Mouse (Mus musculus) hindlimb bud, embryonic 11.5 days (tissue): ENCODE measurements around the gene Otud6a.
"Not testable (repeated sequence)": the region's sequence is repeated elsewhere in the genome, so short reads cannot be mapped to it uniquely, and the experiment has no call there.

ENCODE experiments used
- DNase-seq: peaks from one replicate; pipeline ENCODE4 v3.0.0-alpha.2; 2012; ENCODE audit warnings: low read depth, low spot score; ENCODE audit errors: extremely low spot score

Otud6a gene

DNA sequence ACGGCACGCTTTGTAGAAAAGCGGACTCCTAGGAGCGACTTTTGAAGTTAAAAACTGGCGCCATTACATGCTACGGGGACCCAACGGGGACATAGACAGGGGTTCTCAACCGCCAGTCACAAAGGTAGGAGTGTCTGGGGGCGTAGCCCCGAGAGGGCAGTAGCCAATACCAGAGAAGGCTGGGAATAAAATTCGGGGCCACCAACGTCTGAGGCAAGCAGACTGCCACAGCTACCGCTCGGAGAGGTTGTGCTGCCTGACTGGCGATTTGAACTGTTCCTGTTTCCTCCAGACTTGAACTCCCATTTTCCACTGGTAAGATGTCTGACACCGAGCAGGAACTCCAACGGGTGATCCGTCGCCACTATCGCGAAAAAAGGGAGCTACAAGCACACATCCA, at the start of gene Otud6a:
Gene Otud6a, plus strand, starts transcription at position 321 of the 400 bp plus-strand sequence.
- DNase-seq: no peak

DNA sequence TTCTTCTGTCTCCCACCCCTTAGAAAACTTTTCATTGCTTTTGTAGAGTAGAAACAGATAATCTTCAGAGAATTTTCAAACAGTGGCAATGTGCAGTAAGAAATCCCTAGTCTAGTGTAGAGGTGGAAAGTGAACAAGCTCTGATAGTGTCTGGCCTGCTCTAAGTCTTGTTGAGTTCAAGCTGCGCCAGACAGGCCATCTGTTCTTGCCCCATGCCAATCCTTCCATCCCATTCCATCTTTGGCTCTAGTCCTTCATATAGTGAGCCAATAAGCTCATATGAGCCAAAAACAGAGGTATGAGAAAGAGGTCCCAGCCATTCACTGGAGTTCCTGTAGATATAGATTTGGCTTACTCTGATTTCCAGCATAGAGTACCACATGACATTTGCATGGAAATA, 38.9 kb upstream of the Otud6a start:
- DNase-seq: no peak

DNA sequence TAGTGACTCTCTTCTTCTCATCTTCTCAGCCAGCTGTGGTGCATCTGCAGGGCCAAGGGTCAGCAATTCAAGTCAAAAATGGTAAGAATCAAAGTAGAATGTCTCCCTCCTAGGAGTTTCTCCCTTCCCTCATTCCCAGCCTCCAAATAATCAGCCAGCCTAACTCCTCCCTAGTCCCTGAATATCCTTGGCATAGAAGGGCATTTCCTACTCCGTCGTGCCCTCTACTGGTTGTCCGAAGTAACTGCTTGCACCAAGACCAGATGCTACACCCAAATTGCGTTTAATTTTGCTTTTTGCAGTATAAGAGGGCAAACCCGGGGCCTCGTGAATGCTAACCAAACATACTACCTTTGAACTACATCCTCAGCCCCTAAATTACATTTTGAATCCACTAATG, 36.5 kb upstream of the Otud6a start:
- DNase-seq: peak; percentile 8

GRCm38 (mm10) chrX:100394223-100394861, 34.5 kb upstream of the Otud6a start:
- DNase-seq: no peak

GRCm38 (mm10) chrX:100395026-100395425, 33.8 kb upstream of the Otud6a start:
- no peak for DNase-seq

DNA sequence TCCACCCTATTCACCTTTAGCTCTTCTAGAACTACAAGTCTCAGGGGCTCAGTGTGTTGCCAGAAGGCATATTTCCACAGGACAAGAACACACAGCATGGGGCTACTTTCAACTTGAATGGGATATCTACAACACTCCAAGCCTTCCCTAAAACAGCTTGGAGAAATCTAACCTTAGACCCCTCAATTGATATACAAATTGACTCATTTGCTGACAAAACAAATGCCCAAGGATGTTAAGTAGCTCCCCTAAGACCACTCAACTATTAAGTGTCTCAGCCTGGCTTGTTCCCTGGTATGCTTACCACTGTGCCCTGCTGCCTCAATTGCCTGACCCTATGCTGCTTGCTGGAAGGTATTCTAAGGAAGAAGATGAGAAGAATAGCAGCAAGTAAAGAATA, 27.9 kb upstream of the Otud6a start:
- DNase-seq: no peak

GRCm38 (mm10) chrX:100401657-100402056, 27.2 kb upstream of the Otud6a start:
- DNase-seq: no peak

DNA sequence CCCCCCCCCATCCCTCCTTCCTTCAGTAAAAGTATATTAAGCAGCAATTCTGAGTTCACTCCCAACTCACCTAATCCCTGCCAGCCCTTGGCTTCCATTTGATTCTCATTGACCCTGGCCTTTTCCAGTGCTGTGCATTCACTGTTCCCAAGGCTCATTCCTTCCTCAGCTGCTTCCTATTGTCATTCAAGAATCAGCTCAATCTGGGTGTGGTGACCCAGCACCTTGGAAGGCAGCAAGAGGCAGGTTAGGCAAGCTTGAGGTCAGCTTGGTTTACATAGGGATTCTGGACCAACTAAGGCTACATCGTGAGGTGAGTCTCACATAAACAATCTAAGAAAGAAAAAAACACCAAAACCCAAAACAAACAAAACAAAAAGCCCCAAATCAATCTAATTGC, 19.6 kb upstream of the Otud6a start:
- DNase-seq: no peak

- DNase-seq: no peak
These were observed 3.5 kb downstream of the Otud6a start for GRCm38 (mm10) chrX:100432311-100432710.

- not testable (repeated sequence) for DNase-seq
These were observed 13.8 kb downstream of the Otud6a start, which contains the start of gene Awat2 for GRCm38 (mm10) chrX:100442617-100443016. Gene Awat2, minus strand, starts transcription at chrX:100442717.

DNA sequence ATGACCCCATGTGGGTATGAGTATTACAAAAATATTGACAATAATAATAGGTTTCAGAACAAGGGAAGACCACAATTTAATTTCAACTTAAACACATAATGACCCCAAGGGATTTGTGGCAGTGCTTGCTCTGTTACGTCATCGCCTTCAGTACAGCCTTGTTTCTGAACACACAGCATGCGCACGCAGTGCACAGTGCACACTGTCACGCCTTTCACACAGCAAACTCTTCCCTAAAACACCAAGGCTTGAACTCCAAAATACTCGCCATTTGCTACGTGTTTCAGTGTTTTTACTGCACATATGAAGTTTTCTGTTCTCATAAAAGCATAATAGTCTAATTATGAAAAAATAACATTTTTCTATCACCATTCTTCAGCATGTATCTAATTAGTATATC, 14.7 kb downstream of the Otud6a start:
- no peak for DNase-seq

- DNase-seq: no peak
These were observed 39.2 kb downstream of the Otud6a start for GRCm38 (mm10) chrX:100468047-100468446.

DNA sequence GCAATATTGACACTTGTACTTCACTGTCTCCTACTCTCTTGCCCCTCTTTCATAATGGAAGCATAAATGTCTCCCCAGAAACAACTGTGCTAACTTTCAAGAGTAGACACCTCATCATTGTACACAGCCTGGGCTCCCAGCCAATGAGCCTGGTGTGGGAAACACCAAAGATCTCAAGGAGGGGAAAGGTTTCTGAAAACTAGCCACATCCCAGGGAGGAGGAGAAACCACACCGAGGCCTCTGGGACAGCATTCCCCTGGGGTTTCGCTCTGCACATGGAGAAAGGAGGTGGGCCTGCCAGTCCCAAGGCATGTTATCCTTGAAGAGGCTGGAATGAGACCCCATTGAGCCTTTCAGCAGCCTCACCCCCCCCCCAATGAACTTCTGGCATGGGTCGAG, 41.3 kb downstream of the Otud6a start:
- no peak for DNase-seq

DNA sequence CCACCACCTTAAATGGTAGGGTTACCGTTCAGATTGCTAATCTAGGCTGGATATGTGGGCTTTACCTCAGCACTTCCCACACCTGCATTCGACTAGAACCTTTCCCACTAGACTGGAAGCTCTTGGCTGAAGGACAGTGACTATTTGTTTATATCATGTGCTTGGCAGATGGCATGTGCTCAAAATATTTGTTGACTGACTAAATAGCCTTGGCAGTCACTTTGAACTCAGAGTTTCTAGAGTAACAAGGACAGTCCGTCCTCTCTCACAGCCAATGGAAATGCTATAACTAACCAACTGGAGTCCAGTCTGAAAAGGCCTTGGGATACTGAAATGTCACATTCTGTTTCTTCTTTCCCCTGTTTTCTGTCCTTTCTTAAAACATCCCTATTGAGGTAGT, 42.7 kb downstream of the Otud6a start:
- DNase-seq: no peak

DNA sequence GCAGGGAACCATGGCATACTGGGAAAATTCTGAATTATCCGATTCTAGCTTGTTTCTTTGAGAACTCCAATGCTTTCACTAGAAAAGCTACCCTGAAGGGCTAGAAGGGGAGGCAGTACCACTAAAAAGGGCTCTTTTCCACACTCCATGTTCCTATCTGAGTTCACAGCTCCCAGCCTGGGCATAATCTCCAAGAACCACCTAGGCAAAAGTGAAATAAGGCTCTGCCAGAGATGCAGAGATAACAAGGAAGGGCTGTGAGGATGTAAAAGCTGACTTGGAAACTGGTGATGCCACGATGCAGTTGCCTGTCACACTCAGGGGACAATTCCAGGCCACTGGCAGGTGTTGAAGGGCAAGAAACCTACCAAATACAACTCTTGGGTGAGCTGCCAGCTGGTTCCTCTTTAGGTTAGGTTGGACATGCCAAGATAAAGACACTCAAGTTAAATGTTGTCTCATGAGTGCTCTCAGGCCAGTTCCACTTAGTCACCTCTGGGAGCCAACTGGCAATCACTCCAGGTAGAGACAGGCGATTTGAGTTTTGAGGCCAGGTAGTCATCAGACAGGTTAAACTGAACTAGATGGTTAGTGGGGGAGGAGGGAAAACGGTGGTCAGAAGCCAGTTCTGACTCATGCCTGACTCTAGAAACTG, 46.9 kb downstream of the Otud6a start:
- no peak for DNase-seq
